Mouse (Mus musculus) natural killer cell, adult 2 months (primary cell): ENCODE measurements at regions not wholly inside any gene's neighbourhood (a gene's known extent, or its start where the extent isn't known, plus 50 kb on each side); places are given as distances from the start of the nearest gene placed in this dataset.
A peak's percentile ranks its signal among the peaks of the same experiment; 100 is the strongest.

Experiments used
- DNase-seq, 2 experiments: peaks; one replicate each; pipeline ENCODE4 v3.0.0; 2022; ENCODE audit warnings: low spot score in 2 of 2

DNA sequence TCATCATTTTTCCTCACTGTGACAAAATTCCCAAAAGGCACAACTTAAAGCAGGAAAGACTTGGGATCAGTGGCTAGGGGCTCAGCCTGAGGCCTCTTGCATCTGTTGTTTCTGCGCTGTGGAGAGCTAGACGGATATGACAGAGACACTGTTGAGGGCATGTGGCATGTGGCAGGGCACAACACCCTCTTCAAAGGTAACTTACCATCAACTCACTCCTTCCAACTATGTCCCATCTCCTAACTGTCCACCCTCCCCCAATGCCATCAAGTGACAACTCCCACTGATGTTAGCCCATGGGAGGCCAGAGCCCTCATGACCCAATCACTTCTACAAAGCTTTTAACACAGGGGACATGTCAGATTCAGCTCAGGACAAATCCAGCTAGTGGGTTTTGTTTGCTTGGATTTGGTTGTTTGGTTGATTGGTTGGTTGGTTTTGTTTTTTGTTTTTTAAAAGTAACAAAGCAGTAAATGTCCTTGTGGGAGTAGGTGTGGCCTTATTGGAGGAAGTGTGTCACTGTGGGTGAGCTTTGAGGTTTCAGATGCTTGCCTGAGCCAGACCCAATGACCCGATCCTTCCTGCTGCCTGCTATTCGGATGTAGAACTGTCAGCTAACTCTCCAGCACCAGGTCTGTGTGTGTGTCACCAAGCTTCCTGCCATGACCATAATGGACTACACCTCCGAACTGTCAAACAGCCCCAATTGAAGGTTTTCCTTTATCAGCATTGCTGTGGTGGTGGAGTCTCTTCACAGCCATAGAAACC, 53.2 kb upstream of the Lef1 start:
- DNase-seq, result peak; percentile 83 to 85

DNA sequence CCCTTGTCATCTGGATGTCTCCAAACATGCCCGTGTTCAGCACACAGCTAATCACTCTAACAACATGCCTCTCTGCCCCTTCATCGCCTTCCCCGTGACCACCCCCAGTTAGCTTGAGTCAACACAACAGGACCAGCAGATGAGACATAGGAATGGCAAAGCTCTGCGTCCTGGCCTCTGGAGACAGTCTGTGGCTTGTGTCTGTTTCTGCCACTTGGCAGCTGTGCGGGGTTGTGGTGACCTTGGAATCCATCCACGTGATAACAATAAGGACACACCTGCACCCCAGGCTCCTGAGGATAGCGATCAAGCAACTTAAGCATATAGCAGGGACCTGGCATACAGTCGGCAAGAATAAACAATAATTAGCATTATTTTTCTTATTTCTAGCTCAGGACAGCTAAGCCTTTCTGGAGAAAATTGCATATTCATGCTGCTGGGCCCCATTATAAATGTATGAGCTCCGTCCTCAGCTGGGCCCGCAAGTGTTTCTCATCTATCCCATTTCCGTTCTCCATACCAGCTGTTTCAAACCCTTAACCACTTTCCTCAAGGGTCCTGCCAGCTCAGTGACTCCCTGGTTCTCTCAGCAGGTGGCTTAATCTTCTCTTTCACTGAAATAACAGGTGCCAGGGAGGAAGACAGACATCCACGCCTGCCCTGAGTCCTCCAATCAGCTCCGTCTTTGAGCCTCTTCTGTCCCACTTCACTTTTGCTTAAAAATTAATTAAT, 55.9 kb upstream of the Lef1 start:
- DNase-seq, result no peak

DNA sequence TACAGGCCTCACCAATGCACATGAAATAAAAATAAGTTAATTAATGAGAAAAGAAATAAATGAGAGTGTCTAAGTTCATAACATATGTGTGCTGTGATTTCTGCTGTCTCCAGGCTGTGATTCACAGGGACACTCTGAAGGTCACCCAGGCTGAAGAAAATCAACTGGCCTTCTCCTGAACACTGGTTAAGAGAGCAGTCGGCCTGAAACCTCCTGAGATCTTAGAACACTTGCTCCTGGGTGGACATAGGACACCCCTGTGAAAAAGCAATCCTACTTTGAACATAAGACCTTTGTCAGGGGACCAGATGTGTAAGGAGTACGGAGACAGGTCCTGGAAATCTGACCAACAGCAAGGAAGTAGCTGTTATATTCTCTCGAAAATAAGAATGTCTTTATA, 62.6 kb upstream of the Lef1 start:
- DNase-seq, result no peak

DNA sequence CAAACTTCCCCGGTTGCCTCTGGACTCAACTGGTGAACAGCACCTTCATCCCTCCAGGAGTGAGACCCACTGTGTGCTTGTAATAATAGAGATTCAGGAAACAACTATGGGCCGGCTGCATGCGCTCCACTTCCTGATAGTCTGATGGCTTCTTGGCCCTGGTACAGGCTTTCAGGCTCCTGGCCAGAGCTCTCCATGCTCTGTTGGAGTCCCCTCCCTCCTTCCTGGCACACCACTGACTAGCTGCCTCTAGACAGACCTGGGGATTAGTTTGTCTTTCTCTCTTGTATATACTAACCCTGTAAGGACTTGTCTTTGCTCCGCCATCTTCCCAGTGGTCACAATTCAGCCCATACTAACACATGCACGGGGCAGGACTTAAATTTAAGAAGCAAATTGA, 63.9 kb upstream of the Lef1 start:
- no peak for DNase-seq

DNA sequence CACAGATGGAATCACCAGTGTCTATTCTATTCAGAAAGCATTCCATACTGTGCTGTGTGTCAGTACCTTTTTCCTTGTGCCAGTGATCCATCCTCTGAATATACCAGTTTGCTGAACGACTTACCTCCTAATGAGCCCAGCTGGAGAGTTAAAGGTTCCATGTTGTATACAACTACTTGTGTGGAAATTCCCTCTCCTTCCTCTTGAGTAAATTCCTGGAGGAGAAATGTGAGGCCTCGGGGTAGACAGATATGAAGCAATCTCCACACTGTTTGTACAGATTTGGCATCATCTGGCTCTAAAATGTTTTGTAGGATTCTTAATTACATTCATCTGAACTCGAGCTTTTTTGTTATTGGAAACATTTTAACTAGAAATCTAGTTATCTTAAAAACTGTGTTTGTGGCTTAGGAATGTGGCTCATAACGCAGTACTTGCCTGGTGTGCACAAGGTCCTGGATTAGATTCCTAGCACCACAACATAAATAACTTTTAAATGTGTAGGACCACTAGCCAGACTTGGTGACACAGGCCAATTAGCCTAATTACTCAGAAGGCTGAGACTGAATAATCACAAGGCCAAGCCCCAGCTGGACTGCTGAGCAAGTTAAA, 70.0 kb upstream of the Lef1 start:
- DNase-seq, result no peak

DNA sequence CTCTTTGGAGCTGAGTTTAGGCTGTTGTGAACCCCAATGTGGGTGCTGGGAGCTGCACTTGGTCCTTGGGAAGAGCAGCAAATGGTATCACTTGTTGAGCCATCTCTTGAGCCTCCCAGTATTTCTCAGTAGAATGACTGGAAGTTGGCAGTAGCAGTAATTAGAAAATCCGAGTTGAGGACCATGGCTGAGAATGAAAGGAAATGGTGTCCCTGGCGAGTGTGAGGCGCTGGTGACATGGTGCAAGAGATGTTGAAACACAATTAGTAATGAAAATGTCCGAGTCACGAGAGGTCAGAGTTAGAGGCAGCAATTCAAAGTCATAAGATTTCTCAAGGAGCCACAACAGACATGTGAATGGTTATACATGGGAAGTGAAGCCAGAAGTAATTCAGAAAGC, 73.2 kb upstream of the Lef1 start:
- no peak for DNase-seq

DNA sequence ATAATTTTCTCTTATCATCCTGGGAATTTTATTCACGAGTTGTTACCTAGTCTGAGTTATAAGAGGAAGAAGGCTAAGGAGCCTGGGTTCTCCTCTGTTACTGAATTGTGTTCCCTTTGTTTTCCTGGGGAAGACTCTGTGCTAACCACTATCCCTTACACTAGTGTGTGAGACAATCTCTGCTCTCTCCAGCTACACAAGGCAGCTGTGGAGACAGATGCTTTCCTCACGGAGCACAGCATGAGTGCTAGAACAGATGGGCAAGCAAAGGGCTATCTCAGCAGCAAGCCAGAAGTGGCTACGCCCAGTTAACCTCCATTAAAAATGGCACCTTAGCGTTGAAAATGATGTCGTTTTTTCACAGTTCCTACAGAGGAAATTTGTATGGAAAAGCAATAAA, 75.5 kb upstream of the Lef1 start:
- no peak for DNase-seq

DNA sequence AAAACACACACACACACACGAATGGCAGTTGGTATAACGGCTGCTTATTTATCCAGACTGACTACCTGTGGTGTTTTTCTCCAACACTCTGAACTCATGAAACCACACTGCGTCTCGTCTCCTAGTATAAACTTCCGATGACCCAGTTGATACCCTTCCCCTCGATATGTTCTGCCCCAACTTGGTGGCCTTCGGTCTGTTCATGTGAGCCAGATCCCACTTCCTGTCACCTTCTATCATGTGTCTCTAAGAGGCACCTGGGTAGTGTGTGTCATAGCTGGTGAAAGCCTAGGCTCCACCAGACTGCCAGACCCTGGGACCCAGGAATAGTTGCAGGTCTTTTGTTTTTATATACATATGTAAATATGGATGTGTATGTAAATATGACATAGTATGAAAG, 83.9 kb upstream of the Lef1 start:
- DNase-seq, result no peak

DNA sequence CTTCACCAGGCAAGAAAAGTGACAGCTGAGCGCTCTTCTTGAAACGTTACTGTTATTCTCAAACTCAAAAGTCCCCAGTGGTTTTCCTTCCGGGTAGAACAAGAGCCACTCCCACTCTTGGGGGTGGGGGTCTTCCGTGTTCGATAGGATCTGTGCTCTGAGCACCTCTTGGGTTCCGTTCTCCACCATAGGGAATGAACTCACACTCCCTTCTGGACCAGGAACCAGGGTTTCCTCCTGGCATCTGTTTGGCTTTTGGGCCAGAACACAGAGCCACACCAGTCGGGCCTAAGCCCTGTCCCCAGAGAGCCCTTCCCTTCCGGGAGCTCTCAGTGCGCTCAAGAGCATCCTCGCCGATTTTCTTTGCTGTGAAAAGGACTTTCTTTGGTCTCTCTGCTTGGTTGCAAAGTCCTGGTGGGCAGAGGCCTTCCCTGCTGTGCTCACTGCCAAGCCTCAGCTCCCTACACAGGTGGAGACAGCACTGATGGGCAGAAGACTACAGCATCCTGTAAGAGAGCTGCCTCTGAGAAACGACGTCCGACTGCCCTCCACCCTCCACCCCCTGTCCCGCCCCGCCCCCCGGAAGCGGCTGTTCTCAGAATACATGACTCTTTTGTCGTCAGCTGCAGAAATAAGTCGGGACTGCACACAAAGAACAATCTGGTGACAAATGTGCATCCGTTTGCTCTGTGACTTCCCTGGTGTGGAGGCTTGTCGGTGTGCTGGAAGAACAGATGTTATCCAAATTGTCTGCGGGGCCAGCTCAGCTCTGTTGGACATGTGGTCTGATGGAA, 90.9 kb upstream of the Lef1 start:
- DNase-seq, result peak; percentile 53 to 69

DNA sequence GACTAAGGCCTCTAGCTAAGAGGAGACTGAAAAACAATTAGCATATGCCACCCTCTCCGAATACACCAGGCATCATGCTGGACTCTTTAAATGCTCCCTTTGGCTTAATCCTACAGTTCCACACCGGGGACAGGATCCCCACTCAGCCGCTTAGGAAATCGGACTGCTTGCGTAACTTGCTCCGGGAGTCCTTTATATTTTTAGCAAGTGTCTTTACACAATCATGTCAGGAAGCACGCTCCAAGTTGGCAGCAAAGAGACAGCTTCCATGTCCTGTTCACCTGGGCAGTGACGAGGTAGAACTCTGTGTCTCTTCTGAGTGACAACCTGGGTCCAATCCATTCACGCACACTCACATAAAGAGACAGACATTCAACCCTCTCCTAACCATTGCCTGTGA, 92.4 kb upstream of the Lef1 start:
- no peak for DNase-seq

DNA sequence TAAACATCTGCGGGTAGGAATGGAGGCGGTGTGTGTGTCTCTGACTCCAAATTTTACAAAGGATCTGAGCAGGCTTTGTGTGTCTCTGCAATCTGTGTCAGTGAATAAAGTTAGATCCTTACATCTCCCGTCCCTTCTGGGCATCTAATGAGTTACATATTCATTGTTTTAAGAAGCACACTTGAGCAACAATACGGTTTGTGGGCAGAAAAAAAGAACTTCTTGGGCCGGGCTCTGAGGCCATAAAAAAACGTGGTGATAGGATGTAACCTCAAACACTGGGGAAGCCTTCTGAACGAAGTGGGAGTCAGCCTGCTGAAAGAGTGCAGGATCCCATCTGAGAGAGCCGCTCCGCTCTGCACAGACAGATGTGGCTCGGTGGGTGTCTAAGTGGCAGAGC, 94.2 kb upstream of the Lef1 start:
- DNase-seq, result no peak

DNA sequence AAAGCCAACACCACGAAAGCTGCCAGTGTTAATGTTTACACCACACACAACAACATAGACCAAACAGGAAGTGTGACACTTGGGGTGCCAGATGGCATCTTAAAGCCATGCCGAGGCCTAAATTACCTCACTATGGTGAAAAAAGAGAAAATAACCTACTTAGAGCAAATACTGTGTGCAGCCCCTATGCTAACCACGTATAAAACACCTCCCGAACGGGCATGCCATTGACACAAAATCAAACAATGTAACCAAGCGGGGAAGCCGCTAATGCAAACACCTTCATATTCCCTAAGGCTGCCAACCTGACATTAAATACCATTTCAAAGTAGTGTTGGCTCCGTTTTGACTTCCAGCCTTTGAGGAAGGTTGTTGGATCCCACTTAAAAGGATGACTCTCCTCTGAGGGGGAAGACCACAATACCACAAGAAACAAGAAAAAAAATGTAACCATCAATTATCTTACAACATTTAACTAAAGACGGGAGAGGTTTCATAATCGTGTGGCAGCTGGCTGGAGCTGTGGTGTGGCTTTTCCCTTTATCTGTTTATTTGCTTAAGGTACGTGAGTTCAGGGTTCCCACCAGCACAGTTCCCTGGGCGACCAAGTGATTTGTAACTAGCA, 96.1 kb upstream of the Lef1 start:
- DNase-seq, result peak; percentile 35 to 51

DNA sequence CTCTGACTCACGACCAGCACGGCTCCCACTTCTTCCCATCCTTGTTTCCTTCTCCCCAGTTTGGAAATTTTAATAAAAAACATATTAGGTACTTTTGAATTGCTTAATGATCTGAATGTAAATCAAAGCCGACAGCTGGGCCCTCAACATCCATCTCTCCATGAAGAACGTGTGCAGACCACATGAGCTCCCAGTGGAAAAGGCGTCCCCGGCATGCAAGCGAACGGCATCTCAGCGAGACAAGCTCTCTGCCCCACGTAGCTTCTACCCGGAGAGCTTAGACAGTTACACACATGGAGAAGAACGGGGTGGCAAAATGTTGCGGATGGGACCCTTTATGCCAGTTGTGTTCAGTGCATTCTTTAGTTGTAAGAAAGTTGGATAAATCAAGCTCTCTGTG, 109.6 kb upstream of the Lef1 start:
- no peak for DNase-seq

DNA sequence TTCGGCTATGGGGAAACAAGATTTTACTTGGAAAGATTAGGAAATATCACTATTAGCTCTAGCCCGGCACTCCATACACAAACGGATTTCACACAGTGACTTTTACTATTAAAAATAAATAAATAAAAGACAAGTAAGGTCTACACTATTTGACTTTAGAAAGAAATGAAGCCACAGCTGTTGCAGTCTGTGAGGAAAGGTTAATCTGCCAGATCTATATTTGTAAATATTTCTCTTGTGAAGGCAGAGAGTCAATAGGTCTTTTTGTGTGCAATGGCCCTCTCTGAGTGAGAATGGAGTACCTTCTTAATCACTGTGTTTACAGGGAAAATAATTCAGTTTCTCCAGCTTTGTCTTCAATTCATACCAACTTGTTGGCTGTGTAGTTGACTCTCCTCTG, 110.0 kb upstream of the Lef1 start:
- DNase-seq, result no peak

DNA sequence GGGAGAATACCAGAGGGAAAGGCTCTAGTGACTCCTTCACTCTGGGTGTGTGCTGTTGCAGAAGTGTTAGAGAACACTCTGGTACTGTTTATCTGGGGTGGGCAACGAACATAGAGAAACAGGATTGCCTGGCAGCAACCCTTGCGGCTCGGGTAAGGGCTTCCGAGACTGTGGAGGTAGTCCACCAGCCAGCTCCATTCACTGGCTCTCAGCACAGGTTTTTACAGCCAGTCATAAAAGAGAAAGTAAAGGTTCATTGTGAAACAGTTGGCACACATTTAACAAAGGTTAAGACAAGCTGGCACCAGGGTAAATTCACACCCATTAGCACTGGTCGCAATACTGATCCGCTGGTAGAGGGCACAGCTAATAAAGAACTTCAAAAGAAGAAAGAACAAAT, 110.5 kb upstream of the Lef1 start:
- DNase-seq, result no peak

DNA sequence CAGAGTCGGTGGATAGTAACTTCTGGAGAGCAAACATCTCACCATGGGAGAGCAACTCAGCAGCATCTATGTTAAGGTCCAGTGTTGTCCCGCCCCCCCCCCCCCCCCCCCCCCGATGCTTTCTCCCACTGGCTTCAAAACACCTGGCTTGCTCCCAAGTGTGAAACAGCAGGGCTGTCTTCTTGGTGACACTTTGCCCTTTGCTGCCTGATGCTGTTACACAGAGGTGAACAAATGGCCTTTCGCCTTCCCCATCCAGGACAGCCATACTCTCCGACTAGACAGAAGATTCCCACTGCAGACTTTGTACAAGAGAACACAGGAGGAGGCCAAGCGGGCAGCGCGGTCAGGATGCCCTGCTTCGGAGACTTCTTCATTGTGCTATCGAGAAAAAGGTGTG, 111.8 kb upstream of the Lef1 start:
- DNase-seq, result no peak

DNA sequence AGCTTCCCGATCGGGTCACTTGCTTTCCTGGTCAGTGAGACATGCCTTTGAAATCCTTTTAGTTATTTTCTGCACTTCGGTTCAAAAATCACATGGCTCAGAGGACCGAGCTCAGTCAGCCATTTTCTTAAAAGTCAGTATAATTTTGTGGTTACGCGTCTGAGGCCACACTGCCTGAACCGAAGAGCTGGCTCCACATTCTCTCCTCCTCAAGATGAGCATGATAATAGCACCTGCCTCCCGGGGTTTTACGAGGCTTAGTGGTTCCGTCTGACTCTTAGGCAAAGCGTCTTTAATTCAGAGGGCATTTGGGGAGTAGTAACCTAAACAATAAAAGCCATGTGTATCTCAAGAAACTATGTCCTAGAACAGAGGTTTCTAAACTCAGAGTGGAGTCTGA, 113.5 kb upstream of the Lef1 start:
- DNase-seq, result no peak

DNA sequence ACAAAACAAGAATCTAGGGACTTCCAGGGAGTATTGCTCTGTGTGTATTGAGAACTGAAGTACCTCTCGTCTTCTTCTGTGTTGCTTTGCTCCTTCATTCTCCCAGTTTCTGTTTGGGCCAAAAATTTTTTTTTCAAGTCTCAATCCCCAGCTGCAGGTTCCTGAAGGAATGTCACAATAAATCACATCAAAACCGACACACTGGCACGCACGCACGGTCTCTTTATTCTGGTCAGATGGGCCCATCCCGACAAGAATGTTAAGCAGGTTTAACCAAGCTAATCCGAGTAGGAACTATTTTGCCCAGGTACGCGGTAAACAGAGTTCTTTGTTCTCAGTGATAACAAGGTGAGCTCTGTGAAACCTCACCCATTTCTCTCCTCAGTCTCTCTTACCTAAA, 118.3 kb upstream of the Lef1 start:
- DNase-seq, result no peak

DNA sequence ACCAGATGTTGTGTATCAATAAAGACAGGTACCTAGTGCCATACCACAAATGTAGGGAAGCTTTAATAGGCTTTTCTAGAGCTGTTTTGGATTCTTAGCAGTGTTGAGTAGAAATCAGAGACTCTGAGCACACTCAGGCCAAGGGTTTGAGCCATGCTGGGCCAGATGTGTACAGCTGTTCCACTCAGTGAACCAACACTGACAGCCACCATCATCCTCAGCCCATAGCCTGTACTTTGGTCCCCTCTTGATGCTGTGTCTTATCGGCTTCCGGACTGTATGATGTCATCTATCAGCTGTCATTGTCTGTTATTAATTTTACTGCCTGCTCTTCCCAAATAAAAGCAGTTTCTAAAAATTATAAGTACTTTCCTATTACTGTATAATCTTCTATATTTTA, 123.6 kb upstream of the Lef1 start:
- DNase-seq, result no peak

DNA sequence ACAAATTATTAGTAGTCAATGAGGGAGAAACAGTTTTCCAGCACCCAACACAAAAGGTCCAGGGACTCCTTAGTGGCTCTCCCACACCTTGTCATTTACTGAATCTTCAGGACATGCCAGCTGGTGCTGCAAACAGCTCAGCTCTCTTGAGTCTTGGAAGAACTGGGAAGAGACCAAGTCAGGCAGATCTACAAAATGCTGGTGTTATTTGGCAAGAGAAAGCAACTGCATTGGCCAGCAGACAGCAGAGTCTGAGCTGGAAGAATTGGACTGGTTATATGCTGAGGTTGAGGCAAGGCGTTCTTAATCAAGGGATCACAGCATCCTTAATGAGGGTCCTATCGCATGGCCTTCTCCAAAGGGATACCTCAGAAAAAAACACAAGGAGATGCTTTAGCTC, 124.2 kb upstream of the Lef1 start:
- no peak for DNase-seq

DNA sequence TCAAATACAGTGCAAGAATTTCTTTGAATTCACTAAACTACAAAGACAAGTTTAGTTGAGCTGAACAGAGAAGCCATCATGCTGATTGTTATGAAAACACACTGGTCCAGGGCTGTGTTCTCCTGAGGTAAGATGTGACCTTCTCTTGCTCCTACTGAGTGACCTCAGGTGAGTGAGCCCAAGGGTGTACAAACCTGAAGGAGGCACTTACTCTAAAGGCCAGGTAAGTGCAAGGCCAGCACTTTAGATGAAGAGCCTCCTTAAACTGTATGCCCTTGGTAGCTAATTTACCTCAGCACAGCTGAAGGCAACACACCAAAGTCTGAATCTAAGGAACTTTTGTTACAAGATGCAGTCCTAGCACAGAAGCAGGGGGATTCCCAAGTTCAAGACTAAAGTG, 128.7 kb upstream of the Lef1 start:
- DNase-seq, result no peak
